Mouse (Mus musculus): ENCODE measurements around the gene Isg15. TPM values are rescaled to one million over a fixed set of nuclear protein-coding genes. Genes with fewer than 3 reads are reported as not detected.

Gene Isg15
- polyA plus RNA-seq (2012; rRNA removed): 15.0 and 15.6 TPM in 2 replicates

DNA sequence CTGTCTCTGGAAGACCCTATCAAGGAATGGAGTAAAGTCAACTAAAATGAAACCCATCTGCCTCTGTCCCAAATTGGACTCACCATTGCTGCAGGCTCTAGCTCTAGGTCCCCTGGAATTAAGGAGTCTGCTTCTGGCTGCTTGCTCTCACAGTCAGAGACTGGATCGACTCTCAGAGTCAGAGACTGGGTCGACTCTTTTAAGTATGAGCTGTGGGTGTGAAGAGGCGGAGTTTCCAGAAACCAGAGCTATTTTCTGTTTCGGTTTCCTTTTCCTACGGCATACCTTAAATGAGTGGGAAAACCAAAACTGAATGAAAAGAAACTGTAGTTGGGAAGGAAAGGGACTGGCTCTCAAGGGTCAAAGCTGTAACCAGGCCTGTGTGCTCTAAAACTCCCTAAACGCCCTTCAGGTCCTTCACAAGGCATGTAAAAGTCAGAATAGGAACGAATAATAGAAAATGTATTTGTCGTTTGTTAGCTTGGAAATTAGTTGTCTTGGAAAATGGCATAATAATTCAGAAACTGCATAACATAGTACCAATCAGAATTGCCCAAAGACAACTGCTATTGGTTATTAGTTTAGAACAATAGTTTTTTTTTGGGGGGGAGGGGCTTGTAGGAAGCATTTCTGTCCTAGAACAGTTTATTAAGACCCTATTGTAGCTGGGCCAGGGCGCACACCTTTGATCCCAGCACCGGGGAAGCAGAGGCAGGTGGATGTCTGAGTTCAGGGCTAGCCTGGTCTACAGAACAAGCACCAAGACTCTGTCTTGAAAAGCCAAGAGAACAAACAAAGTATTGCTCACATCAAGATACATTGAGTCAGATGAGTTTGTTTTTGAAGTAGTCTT, at the start of gene Isg15:
TSS of gene Isg15 (minus strand) at position 196 of the 853 bp plus-strand sequence.
- DNase-seq (ENCODE audit: low spot score): no peak

- no peak for DNase-seq (ENCODE audit: low spot score)
Measured at GRCm38 (mm10) chr4:156249567-156249966, 48.9 kb upstream of the Isg15 start.

DNA sequence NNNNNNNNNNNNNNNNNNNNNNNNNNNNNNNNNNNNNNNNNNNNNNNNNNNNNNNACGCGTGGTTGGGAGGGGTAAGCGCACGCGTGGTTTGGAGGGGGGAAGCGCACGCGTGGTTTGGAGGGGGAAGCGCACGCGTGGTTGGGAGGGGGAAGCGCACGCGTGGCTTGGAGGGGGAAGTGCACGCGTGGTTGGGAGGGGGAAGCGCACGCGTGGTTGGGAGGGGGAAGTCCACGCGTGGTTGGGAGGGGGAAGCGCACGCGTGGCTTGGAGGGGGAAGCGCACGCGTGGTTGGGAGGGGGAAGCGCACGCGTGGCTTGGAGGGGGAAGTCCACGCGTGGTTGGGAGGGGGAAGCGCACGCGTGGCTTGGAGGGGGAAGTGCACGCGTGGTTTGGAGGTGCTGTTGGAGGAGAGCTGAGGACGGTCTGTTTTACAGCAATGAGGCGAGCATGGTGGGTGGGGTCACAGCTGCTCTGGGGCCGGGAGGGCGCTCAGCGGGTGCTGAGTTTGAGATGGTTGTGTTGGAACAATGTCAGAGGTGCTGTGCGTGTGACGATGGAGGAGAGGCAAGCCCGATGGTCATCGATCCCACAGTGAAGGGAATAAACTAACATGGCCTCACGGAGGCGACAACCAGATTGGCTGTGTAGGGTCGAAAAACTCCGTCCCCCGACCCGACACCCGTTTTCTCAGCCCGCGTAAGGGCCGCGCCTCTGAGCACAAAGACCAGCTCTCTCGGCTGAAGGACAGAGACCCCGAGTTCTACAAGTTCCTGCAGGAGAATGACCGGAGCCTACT, 36.2 kb upstream of the Isg15 start:
- DNase-seq (ENCODE audit: low spot score): no peak

DNA sequence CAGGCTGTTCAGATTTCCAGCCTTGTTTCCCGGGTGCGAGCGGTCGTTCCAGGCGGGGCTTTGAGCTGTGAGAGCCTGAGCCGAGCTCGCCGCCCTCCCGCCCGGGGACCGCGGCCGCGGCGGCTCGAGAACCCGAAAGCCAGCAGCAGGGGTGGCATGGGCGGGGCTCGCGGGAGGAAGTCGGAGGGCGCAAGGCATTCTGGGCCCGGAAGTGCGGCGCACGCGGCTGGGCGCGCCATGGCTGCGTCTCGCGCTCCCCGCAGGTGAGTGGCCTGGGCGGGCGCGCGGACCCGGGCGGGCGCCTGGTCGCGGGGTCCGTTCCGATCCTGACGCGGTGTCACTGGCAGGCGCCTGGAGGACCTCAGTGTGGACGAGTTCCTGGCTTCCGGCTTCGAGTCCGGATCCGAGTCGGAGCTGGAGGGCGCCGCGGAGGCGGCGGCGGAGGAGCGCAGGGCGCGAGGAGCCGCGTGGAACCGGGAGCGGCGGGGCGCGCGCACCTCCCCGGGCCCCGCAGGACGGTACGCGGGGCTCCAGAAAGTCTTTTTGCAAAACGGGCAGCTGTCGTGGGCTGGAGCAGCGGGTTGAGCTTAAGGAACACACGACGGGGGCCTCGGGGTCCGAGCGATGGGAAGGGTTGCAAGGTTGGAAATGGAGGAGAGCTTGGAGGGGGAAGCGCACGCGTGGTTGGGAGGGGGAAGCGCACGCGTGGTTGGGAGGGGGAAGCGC, 35.4 kb upstream of the Isg15 start, which contains the start of gene Noc2l:
TSS of gene Noc2l (plus strand) at position 203 of the 726 bp plus-strand sequence.
- peak; percentile 79 for DNase-seq (ENCODE audit: low spot score)

- DNase-seq (ENCODE audit: low spot score): no peak
Measured at GRCm38 (mm10) chr4:156235360-156235770, 34.7 kb upstream of the Isg15 start.

DNA sequence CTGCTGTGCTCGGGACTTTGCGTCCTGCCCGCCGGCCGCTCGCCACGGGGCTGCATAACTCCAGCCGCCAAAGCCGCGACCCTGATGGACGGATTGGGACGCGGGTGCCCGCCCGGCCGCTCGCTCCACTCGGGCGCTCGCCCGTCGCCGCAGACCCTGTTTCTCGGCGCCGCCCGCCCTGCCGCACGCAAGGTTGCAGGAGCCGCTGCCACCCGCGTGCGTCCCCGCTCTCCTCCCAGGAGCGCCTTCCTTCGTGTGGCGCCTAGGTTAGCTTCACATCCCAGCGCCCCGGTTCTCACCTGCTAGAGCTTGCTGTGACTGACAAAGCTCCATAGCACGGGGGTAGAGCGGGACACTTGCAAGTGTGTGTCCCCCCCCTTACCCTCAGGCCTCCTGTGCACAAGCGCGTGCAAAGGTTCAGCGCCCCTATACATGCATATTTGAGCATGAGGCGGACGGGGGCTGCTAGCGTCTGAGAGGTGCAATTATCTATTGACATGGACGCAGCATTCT, 34.1 kb upstream of the Isg15 start, which contains the start of gene Plekhn1:
TSS of gene Plekhn1 (minus strand) at position 157 of the 513 bp plus-strand sequence.
- peak; percentile 60 for DNase-seq (ENCODE audit: low spot score)

DNA sequence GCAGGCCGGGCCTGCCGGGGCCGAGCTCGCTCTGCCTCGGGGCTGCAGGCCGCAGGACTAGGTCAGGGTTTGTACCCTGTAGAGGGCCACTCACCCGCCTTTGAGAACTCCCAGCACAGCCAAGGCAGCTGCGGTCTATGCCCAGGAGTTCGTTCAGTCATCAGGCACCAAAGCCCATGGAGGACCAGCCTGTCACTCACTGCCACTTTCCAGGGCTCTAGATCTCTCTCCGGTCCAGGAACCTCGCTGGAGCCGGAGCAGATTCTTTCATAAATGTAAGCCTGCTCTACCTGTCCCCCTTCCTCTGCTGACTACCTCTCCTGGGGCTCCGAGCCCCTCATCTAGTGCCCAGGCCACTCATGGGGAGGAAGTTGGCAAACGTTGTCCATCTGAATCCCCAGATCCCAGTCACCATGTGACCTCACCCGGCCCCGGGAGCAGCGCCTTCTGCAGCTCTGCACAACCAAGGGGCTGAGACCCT, 33.4 kb upstream of the Isg15 start:
- no peak for DNase-seq (ENCODE audit: low spot score)

DNA sequence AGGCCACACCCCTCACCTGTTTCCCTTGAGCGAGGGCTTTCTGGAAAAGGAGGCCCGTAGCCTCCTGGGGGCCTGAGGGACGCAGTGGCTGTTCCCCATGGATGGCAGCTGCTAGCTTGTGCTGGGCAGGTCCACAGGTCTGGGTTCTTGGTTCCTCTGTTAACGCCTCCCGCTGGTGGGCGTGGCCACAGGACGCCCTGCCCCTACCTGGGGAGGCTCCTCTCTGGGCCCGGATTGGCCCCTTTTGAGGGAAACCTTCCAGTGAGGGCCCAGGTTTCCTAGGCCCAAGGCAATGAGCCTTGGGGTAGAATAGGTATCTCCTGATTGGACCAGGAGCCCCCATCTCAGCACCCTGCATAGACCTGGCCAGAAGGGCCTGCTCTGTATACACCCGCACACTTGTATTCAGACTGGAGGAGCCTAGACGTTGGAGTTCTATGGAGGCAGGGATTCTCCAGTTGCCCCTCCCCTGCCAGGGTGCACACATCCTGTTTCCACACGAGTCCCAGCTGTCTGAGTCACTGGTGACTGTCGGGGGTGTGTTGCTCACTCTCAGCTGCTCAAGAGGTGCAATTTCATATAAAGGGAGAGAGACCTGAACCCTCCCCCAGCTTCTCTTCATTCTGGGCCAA, 27.9 kb upstream of the Isg15 start:
- peak; percentile 60 for DNase-seq (ENCODE audit: low spot score)

DNA sequence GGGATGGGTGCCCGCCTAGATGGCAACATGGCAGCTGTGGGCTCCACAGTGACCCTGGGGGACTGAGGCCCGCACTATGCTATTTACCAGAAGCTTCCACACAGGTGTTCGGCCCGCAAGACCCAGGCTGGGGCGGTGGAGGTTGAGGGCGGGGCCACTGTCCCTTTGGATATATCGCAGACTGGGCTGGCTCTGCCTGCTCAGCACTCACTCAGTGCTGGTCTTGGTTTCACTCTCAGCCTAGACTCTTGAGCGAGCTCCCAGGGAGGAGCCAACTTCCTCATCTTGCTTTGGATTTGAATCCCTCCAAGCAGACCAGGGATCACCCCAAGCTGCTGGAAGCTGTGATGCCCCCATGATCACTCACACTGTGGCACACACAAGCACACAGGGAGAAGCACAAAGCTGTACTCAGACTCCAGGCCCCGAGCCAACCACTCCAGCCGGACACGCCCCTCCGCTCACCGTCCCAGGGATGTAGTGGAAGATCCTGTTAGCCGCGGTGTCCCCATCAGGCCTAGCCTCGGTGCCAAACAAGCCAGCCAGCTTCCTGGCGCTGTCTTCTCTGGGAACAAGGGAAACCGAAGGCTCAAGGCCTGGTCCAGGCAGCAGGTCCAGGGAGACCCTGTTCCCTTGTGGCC, 27.3 kb upstream of the Isg15 start:
- DNase-seq (ENCODE audit: low spot score): no peak

DNA sequence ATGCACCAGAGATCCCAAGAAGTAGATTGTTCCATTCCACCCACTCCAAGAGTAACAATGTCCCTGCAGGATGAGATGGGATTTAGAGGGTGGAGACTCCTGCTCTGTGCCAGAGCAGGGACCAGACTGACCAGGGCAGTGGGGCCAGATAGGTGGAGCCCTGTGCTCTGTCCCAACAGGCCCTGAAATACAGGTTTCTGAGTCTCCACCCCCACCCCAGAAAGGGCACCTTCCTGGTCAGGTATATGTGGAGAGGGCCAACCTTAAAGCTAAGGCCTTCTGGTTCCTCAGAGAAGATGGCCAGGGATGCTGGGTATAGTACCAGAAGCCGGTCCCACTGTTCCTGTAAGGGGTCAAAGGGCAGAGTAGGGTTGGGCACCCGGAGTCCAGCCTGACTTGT, 23.7 kb upstream of the Isg15 start:
- DNase-seq (ENCODE audit: low spot score): no peak

DNA sequence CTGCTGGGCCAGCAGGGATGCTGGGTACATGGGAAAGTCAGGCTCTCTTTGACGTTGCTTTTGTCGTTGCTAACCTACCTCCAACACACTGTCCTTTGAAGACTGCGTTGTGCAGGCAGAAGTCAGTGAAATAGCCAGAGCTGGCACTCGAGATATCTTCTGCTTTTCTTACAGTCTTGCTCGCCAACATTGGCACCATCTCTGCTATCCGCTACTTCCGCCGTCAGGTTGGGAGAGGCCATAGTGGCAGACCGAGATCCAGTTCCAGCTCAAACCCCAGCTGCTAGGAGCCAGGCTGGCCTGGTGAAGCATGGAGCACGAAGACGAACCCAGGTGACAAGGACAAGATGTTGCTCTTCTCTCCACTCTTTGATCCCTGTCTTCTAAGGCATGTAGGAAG, 19.3 kb upstream of the Isg15 start:
- no peak for DNase-seq (ENCODE audit: low spot score)

- peak; percentile 49 for DNase-seq (ENCODE audit: low spot score)
Measured at GRCm38 (mm10) chr4:156217838-156218237, 17.2 kb upstream of the Isg15 start.

DNA sequence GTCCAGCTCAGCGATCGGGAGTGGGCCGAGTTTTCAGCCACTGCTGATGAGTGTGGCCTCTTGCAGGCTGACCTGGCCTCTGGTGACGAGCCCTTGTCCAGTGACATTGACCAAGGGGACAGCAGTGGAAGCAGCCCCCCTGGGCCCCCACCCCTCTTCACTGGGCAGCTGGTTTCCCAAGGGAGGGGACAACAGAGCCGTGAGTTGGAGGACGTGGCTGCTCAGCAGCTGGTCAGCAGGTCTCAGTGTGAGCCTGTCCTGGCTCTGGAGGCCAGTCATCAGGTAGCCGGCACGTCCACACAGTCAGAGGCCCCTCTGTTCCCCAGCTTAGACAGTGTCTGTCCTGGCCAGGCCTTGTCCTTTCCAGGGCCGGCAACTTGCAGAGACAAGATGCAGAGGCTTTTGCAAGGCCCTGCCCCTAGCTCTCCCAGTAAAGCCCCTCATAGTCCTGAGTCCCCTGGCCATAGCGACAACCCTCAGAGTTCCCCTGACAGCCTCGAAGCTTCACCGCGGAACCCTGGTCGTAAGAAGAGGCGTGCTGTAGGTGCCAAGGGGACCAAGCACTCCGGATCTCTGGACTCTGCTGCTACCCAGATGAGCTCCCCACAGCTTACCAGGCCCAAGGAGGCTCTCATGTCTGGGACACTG, 16.5 kb upstream of the Isg15 start:
- no peak for DNase-seq (ENCODE audit: low spot score)

DNA sequence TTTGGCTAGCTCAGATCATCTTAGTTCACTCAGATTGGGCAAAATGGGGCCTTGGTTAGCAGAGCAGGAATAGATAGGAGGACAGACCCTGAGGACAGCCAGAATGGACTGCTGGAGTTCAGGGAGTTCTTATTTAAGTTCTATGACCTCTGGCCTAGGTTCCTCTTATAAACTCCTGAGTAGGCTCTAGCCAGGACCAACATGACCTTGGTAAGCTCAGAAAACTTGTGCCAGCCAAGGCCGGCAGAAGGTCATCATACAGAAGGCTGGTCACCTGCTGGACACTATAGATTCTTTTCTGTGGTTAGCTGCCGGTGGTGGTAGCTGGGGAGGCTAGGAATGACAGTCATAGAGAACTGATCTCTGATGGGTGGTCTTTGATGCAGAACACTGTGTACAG, 15.6 kb upstream of the Isg15 start:
- no peak for DNase-seq (ENCODE audit: low spot score)

- no peak for DNase-seq (ENCODE audit: low spot score)
Measured at GRCm38 (mm10) chr4:156215649-156216048, 15.0 kb upstream of the Isg15 start, which contains the start of gene Perm1. Gene Perm1 (plus strand): TSS chr4:156215868.

- DNase-seq (ENCODE audit: low spot score): no peak
Measured at GRCm38 (mm10) chr4:156213134-156213533, 12.5 kb upstream of the Isg15 start.

DNA sequence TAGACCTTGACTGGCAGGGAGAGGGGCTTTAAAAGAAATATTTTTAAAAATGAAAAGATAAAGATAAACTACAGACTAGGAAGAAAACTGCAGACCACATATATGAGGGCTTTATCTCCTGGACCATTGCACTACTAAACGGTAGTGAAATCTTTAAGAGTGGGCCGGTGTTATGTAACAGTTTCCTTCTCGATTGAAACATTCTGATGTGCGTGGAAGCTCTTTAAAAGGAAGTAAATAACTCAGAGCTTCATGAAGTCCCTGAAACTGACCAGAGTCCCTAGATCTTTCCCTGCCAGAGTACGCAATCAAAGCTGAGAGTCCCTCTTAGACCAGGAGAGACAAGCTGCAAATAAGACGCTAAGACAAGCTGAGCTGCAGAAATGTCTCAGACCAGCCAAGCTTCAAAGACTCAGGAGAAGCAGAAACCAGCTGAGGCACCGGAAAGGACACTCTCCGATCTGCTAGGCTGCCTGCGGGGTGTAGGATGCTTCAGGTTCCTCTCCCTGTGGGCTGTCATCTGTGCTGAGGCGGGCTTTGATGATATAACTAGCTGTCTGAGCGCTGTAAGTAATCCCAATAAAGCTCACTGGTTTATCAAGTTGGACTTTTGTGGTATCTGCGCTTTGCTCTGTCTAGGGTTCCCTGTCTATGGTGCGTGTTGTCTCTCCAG, 9.5 kb upstream of the Isg15 start:
- DNase-seq (ENCODE audit: low spot score): no peak

DNA sequence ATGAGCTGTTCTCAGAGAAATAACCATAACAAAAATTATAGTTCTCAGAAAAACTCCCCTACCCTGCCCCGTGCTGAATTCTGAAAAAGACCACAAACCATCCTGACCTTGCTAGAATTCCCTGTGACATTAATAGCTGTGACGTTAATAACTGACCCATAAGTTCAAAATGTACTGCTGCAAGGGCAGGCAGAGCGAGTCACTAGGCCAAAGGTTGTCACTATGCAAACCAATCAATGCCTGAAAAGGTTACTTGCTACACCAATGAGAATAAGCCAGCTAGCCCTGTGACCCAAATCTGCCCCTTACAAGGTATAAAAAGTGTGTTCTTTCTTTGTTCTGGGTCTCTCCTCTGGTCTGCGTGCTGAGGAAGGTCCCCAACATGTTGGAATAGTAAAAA, 8.3 kb upstream of the Isg15 start:
- no peak for DNase-seq (ENCODE audit: low spot score)

DNA sequence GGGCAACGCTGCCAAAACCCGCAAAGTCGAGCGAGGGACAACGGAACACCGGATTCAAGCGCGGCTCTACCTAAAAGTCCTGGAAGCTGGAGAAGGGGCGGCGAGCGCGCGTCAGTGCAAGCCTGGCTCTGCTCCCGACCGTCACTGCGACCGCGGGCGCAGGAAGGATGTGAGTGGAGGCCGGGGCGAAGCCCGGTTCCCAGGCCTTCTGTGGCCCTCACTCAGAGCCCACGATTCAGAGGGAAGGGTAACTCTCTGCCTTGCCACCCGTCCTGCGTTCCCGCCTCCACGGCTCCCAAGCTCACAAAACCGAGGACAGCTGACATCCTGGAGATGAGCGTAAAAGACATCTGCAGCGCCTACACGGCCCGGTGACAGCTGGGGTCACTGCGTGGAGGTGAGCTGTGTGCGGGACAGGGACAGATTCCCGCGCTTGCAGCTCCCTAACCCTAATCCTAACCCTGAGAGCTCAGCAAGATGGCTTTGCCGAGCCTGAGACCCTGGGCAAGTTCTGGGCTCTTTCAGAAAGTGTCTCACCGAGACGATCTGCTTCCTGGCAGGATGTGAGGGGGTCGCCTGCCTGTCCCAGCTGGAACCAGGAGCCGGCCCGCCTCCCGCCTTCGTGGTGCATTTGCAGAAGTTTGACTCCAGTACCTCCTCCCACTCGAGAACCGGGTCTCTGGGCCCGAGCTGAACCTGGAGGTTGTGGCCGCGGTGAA, 3.0 kb upstream of the Isg15 start:
- no peak for DNase-seq (ENCODE audit: low spot score)

Measured in urinary bladder, adult 2 months (tissue).